Mouse (Mus musculus): ENCODE results near the gene H2-Q4. TPM values are rescaled to one million over a fixed set of nuclear protein-coding genes. Genes with fewer than 3 reads are reported as not detected.
A peak's percentile ranks its signal among the peaks of the same experiment; 100 is the strongest.
"Not testable (repeated sequence)": the region's sequence is repeated elsewhere in the genome, so short reads cannot be mapped to it uniquely, and the experiment has no call there.

The H2-Q4 gene
- polyA plus RNA-seq, 1 experiment from 2014 or later: 4.6 TPM

- WGBS: 90% methylated on average over 5 of the region's 5 CpGs
- not testable (repeated sequence) for H3K9me3 ChIP-seq; H3K4me3 ChIP-seq; ATAC-seq (ENCODE audit: low FRiP score, low read depth); H3K9ac ChIP-seq; H3K4me1 ChIP-seq; H3K4me2 ChIP-seq (replicated peaks); H3K27ac ChIP-seq; H3K36me3 ChIP-seq
- peaks cover 34% of the 10 kb centered on the region for H3K27me3 ChIP-seq
These were observed 42.9 kb downstream of the H2-Q4 start for GRCm38 (mm10) chr17:35422360-35422759.

DNA sequence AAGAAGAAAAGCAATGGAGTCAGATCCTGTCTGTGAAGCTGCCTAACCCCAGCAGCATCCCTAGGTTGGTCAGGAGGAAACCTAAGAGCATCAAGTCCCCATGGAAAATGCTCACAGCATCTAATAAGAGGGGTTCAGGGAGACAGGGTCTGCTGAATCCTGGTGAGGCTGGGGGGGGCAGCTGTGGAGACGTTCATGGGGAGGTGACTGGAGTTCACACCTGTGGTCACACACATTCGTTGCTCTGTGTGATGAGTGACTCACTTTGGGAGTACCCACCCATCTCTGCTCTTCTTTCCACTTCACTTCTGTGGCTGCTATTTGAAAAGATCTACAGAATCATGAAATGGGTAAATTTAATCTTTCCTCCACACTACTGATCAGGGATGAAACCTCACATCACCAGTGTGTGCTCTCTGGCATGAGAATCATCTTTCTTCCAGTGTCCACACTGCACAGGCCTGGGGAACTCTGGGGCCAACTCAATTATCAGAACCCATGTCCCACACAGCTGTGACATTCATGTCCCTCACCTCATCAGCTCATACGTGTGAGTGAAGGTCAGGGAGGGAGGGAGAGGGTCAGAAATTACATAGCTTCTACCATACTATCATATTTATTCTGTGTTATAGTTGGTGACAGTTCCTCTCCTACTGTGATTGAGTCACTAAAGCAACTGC, 43.9 kb downstream of the H2-Q4 start:
- not testable (repeated sequence) for H3K9ac ChIP-seq; H3K9me3 ChIP-seq; ATAC-seq (ENCODE audit: low FRiP score, low read depth); H3K4me3 ChIP-seq; H3K27ac ChIP-seq; H3K4me2 ChIP-seq (replicated peaks); H3K36me3 ChIP-seq; H3K4me1 ChIP-seq
- WGBS: 64% methylated on average over 3 of the region's 3 CpGs
- peaks cover 34% of the 10 kb centered on the region for H3K27me3 ChIP-seq

DNA sequence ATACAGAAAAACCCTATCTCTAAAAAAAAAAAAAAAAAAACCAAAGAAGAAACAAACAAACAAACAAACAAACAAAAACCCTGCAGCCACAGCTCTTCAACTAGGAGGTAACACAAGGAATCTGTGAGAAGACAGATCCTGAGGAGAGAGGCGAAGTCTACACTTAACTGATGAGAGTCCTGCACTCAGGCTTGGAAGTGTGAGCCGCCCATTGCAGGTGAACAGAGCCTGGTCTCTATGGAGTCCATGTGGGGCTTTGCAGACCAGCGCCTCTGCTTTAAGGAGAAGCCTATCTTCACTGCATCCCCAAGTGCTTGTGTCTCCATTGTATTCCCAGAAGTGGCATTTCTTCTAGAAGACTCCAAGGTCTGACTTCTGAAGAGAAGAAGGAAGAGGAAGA, 44.7 kb downstream of the H2-Q4 start:
- H3K27ac ChIP-seq; H3K9me3 ChIP-seq; H3K4me2 ChIP-seq (replicated peaks); H3K9ac ChIP-seq; H3K4me1 ChIP-seq; ATAC-seq (ENCODE audit: low FRiP score, low read depth); H3K36me3 ChIP-seq; H3K4me3 ChIP-seq: not testable (repeated sequence)
- H3K27me3 ChIP-seq: peaks cover 34% of the 10 kb centered on the region
- WGBS: 83% methylated on average over 3 of the region's 3 CpGs

DNA sequence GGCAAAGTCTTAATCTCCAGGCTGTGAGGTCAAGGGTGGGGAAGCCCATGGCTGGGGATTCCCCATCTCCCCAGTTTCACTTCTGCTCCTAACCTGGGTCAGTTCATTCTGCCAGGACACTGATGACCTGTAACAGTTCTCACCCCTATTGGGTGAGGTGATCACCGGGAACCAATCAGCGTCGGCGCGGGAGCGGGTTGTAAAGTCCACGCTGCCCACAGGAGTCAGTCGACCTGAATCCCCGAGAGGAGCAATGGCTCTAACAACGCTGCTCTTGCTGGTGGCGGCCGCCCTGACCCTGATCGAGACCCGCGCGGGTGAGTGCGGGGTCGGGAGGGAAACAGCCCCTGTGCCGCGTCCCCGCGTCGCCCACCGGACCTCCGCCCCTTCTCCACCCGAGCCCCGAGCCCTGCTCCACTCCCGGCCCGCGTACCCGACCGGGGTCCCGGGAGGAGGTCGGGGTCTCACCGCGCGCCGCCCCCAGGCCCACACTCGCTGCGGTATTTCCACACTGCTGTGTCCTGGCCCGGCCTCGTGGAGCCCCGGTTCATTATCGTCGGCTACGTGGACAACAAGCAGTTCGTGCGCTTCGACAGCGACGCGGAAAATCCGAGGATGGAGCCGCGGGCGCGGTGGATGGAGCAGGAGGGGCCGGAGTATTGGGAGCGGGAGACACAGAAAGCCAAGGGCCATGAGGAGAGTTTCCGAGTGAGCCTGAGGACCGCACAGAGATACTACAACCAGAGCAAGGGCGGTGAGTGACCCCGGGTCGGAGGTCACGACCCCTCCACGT, 45.4 kb downstream of the H2-Q4 start, which contains the start of gene H2-Q6:
H2-Q6 (plus strand) TSS at position 227 of the 793 bp plus-strand sequence.
- peak within 1 kb of the TSS; percentile 70 for H3K4me2 ChIP-seq (replicated peaks)
- WGBS: under 1% methylated on average over 56 of the region's 66 CpGs

GRCm38 (mm10) chr17:35425474-35425873, 46.1 kb downstream of the H2-Q4 start:
- H3K36me3 ChIP-seq, H3K9me3 ChIP-seq, H3K4me1 ChIP-seq, H3K27ac ChIP-seq, H3K9ac ChIP-seq: not testable (repeated sequence)
- peak; percentile 38 for ATAC-seq (ENCODE audit: low FRiP score, low read depth)
- WGBS: 14% methylated on average over 28 of the region's 28 CpGs
- Histone ChIP-seq H3K4me2 (replicated peaks) (peak overlapping the region; percentile 70), H3K27me3 (peaks cover 34% of the 10 kb centered on the region), H3K4me3 (peak overlapping the region; percentile 43)

More for the DNA sequence above, 45.4 kb downstream of the H2-Q4 start, which contains the start of gene H2-Q6:
- Histone ChIP-seq H3K9ac (peak within 1 kb of the TSS; percentile 58), H3K4me3 (peak within 1 kb of the TSS; percentile 43), H3K27me3 (peaks cover 34% of the 10 kb centered on the region)
- H3K4me1 ChIP-seq, H3K27ac ChIP-seq, H3K9me3 ChIP-seq, H3K36me3 ChIP-seq: not testable (repeated sequence)
- peak; percentile 75; the same call in 1 of the 2 replicates for ATAC-seq (ENCODE audit: low FRiP score, low read depth)

DNA sequence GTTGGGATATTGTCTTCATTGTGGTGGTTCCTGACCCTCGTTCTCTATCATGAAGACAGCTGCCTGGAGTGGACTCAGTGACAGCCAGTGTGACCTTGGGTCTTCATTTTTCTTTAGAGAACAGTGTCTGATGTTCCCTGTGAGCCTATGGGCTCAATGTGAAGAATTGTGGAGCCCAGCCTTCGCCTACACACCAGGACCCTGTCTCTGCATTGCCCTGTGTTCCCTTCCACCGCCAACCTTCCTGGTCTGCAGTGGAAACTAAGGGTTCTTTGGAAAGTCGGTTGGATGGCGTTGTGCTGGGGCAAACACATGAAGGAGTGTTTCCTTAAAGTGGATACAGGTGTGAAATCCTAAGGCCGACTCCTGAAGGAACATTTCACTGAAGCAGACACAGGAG, 49.5 kb downstream of the H2-Q4 start:
- 84% methylated on average over 6 of the region's 6 CpGs for WGBS
- ATAC-seq (ENCODE audit: low FRiP score, low read depth); H3K4me1 ChIP-seq; H3K4me3 ChIP-seq; H3K4me2 ChIP-seq (replicated peaks); H3K36me3 ChIP-seq; H3K27ac ChIP-seq; H3K9me3 ChIP-seq; H3K9ac ChIP-seq: not testable (repeated sequence)
- H3K27me3 ChIP-seq: peaks cover 26% of the 10 kb centered on the region

- H3K4me3 ChIP-seq; H3K4me2 ChIP-seq (replicated peaks); H3K36me3 ChIP-seq; ATAC-seq (ENCODE audit: low FRiP score, low read depth); H3K9me3 ChIP-seq; H3K9ac ChIP-seq; H3K27ac ChIP-seq; H3K4me1 ChIP-seq: not testable (repeated sequence)
- peaks cover 12% of the 10 kb centered on the region for H3K27me3 ChIP-seq
- 88% methylated on average over 6 of the region's 6 CpGs for WGBS
These were observed 51.3 kb downstream of the H2-Q4 start for GRCm38 (mm10) chr17:35430671-35431070.

GRCm38 (mm10) chr17:35432167-35432566, 52.8 kb downstream of the H2-Q4 start:
- ATAC-seq (ENCODE audit: low FRiP score, low read depth); H3K4me3 ChIP-seq; H3K27ac ChIP-seq; H3K36me3 ChIP-seq; H3K4me1 ChIP-seq; H3K4me2 ChIP-seq (replicated peaks); H3K27me3 ChIP-seq; H3K9ac ChIP-seq; H3K9me3 ChIP-seq: not testable (repeated sequence)
- 85% methylated on average over 3 of the region's 3 CpGs for WGBS

DNA sequence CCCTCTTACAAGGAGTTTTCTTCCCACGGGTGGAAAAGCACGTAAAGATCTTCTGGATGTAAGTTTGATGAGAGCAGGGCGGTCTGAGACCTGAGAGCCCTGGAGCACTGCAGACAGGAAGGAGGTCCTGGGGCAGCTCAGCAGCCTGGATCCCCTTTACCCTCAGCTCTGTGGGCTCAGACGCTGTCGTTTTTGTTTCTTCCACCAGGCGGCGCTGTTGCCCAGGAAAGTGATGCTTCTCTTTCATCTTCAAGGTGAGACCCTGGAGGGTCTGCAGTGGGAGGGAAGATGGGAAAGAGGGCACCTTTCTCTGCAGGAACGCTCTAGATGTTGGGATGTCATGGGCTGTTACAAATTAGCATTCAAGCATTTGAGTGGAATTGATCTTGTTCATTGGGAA, 55.4 kb downstream of the H2-Q4 start:
- H3K4me1 ChIP-seq; H3K36me3 ChIP-seq; H3K4me3 ChIP-seq; H3K9ac ChIP-seq; ATAC-seq (ENCODE audit: low FRiP score, low read depth); H3K27ac ChIP-seq; H3K9me3 ChIP-seq; H3K4me2 ChIP-seq (replicated peaks): not testable (repeated sequence)
- H3K27me3 ChIP-seq: peaks cover 12% of the 10 kb centered on the region
- WGBS: 8% methylated on average over 8 of the region's 8 CpGs

Other genes with a start within 250 kb of the H2-Q4 start
- gene Apom, start 247.6 kb upstream of the H2-Q4 start, polyA plus RNA-seq (2015; fragmentation: Nextera tagmentation; extraction: Ambion mirVana): 3.2 TPM in 1 of 2 replicates, not detected in the other
- 66.7 and 67.2 TPM in 2 replicates for gene Bag6, start 244.4 kb upstream of the H2-Q4 start, polyA plus RNA-seq (2015; fragmentation: Nextera tagmentation; extraction: Ambion mirVana)
- 217 and 227 TPM in 2 replicates for gene Prrc2a, start 214.7 kb upstream of the H2-Q4 start, polyA plus RNA-seq (2015; fragmentation: Nextera tagmentation; extraction: Ambion mirVana)
- gene Aif1, start 203.5 kb upstream of the H2-Q4 start, polyA plus RNA-seq (2015; fragmentation: Nextera tagmentation; extraction: Ambion mirVana): 9.0 and 10.2 TPM in 2 replicates
- 10.1 and 12.1 TPM in 2 replicates for gene Lst1, start 191.2 kb upstream of the H2-Q4 start, polyA plus RNA-seq (2015; fragmentation: Nextera tagmentation; extraction: Ambion mirVana)
- 0.99 and 1.3 TPM in 2 replicates for gene Ltb, start 185.2 kb upstream of the H2-Q4 start, polyA plus RNA-seq (2015; fragmentation: Nextera tagmentation; extraction: Ambion mirVana)
- gene Tnf, start 177.6 kb upstream of the H2-Q4 start, polyA plus RNA-seq (2015; fragmentation: Nextera tagmentation; extraction: Ambion mirVana): 0.27 and 0.36 TPM in 2 replicates
- gene Lta, start 174.3 kb upstream of the H2-Q4 start, polyA plus RNA-seq (2015; fragmentation: Nextera tagmentation; extraction: Ambion mirVana): not detected in 2 replicates
- gene Gm16181, start 158.8 kb upstream of the H2-Q4 start, polyA plus RNA-seq (2015; fragmentation: Nextera tagmentation; extraction: Ambion mirVana): 0.40 and 0.60 TPM in 2 replicates
- 4.2 and 5.3 TPM in 2 replicates for gene Atp6v1g2, start 146.0 kb upstream of the H2-Q4 start, polyA plus RNA-seq (2015; fragmentation: Nextera tagmentation; extraction: Ambion mirVana)
- 11.3 and 12.2 TPM in 2 replicates for gene Nfkbil1, start 143.8 kb upstream of the H2-Q4 start, polyA plus RNA-seq (2015; fragmentation: Nextera tagmentation; extraction: Ambion mirVana)
- 552 and 562 TPM in 2 replicates for gene Ddx39b, start 137.9 kb upstream of the H2-Q4 start, polyA plus RNA-seq (2015; fragmentation: Nextera tagmentation; extraction: Ambion mirVana)
- 29.1 and 30.8 TPM in 2 replicates for gene H2-D1, start 116.9 kb upstream of the H2-Q4 start, polyA plus RNA-seq (2015; fragmentation: Nextera tagmentation; extraction: Ambion mirVana)
- 0.09 and 0.31 TPM in 2 replicates for gene H2-Q1, start 59.2 kb upstream of the H2-Q4 start, polyA plus RNA-seq (2015; fragmentation: Nextera tagmentation; extraction: Ambion mirVana)
- 0.69 and 0.89 TPM in 2 replicates for gene H2-Q2, start 37.4 kb upstream of the H2-Q4 start, polyA plus RNA-seq (2015; fragmentation: Nextera tagmentation; extraction: Ambion mirVana)
- gene H2-Q6, start 45.2 kb downstream of the H2-Q4 start, polyA plus RNA-seq (2015; fragmentation: Nextera tagmentation; extraction: Ambion mirVana): 1.0 and 1.6 TPM in 2 replicates
- 9.4 TPM in 2 replicates for gene H2-Q7, start 59.5 kb downstream of the H2-Q4 start, polyA plus RNA-seq (2015; fragmentation: Nextera tagmentation; extraction: Ambion mirVana)
- gene H2-Q10, start 90.5 kb downstream of the H2-Q4 start, polyA plus RNA-seq (2015; fragmentation: Nextera tagmentation; extraction: Ambion mirVana): 0.32 and 1.1 TPM in 2 replicates
- 0.23 TPM in 1 of 2 replicates, not detected in the other for gene Pou5f1, start 126.4 kb downstream of the H2-Q4 start, polyA plus RNA-seq (2015; fragmentation: Nextera tagmentation; extraction: Ambion mirVana)
- gene Tcf19, start 137.2 kb downstream of the H2-Q4 start, polyA plus RNA-seq (2015; fragmentation: Nextera tagmentation; extraction: Ambion mirVana): 68.6 and 70.6 TPM in 2 replicates
- gene Cchcr1, start 137.5 kb downstream of the H2-Q4 start, polyA plus RNA-seq (2015; fragmentation: Nextera tagmentation; extraction: Ambion mirVana): 20.9 and 22.1 TPM in 2 replicates
- 1.9 TPM in 2 replicates for gene Psors1c2, start 153.6 kb downstream of the H2-Q4 start, polyA plus RNA-seq (2015; fragmentation: Nextera tagmentation; extraction: Ambion mirVana)
- gene Cdsn, start 172.5 kb downstream of the H2-Q4 start, polyA plus RNA-seq (2015; fragmentation: Nextera tagmentation; extraction: Ambion mirVana): 0.06 and 0.11 TPM in 2 replicates
- gene 2300002M23Rik, start 187.8 kb downstream of the H2-Q4 start, polyA plus RNA-seq (2015; fragmentation: Nextera tagmentation; extraction: Ambion mirVana): 0.38 TPM in 1 of 2 replicates, not detected in the other
- gene Sfta2, start 221.9 kb downstream of the H2-Q4 start, polyA plus RNA-seq (2015; fragmentation: Nextera tagmentation; extraction: Ambion mirVana): not detected in 2 replicates
- gene Gm9573, start 247.0 kb downstream of the H2-Q4 start, polyA plus RNA-seq (2015; fragmentation: Nextera tagmentation; extraction: Ambion mirVana): not detected in 2 replicates